Mouse (Mus musculus): ENCODE results near the gene Eral1. TPM values are rescaled to one million over a fixed set of nuclear protein-coding genes. Genes with fewer than 3 reads are reported as not detected.

The Eral1 gene
- polyA plus RNA-seq, 1 experiment from 2014 or later, result 32.4 TPM

DNA sequence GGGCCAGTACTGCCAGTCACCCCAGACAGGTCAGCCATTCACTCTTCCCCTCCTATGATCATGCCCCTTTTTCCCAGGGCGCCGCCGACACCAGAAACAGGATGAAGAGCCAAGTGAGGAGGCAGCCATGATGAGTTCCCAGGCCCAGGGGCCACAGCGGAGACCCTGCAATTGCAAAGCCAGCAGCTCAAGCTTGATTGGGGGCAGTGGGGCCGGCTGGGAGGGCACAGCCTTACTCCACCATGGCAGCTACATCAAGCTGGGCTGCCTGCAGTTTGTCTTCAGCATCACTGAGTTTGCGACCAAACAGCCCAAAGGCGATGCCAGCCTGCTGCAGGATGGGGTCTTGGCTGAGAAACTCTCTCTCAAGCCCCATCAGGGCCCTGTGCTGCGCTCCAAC is 50.9 kb downstream of the Eral1 start:
- ATAC-seq (replicated peaks; ENCODE audit: low FRiP score, low TSS enrichment, low read depth), result no peak
- H3K36me3 ChIP-seq (ENCODE audit: control insufficient read depth, insufficient read depth, low read length), result peaks cover 63% of the 10 kb centered on the region
- no peak overlapping the region for H3K9ac ChIP-seq (ENCODE audit: low read length)
- no peak for DNase-seq (ENCODE audit: low spot score)
- no peaks in the 10 kb centered on the region for H3K9me3 ChIP-seq (ENCODE audit: control insufficient read depth, low read length)
- peaks cover 15% of the 10 kb centered on the region for H3K4me1 ChIP-seq (replicated peaks; ENCODE audit: control insufficient read depth, insufficient read depth, low read length)
- H3K27ac ChIP-seq (ENCODE audit: low read depth), result no peak overlapping the region
- no peak overlapping the region for H3K4me2 ChIP-seq (ENCODE audit: low read length)
- WGBS, result 89% methylated on average over 8 of the region's 8 CpGs
- H3K27me3 ChIP-seq (replicated peaks; ENCODE audit: control insufficient read depth, insufficient read depth, low read length), result no peaks in the 10 kb centered on the region
- no peak overlapping the region for H3K4me3 ChIP-seq (ENCODE audit: low read depth, low read length)

GRCm38 (mm10) chr11:78023607-78024006 is 56.6 kb downstream of the Eral1 start:
- ATAC-seq (replicated peaks; ENCODE audit: low FRiP score, low TSS enrichment, low read depth) (no peak), DNase-seq (ENCODE audit: low spot score) (peak; percentile 63)

More at GRCm38 (mm10) chr11:78023607-78024006, 56.6 kb downstream of the Eral1 start:
- Histone ChIP-seq H3K9ac (ENCODE audit: low read length) (no peak overlapping the region), H3K4me1 (replicated peaks; ENCODE audit: control insufficient read depth, insufficient read depth, low read length) (no peaks in the 10 kb centered on the region), H3K9me3 (ENCODE audit: control insufficient read depth, low read length) (no peaks in the 10 kb centered on the region), H3K36me3 (ENCODE audit: control insufficient read depth, insufficient read depth, low read length) (peaks cover 92% of the 10 kb centered on the region), H3K27me3 (replicated peaks; ENCODE audit: control insufficient read depth, insufficient read depth, low read length) (no peaks in the 10 kb centered on the region), H3K4me2 (ENCODE audit: low read length) (no peak overlapping the region), H3K27ac (ENCODE audit: low read depth) (no peak overlapping the region), H3K4me3 (ENCODE audit: low read depth, low read length) (no peak overlapping the region)
- 84% methylated on average over 8 of the region's 8 CpGs for WGBS

MicroRNAs encoded within 50 kb of the gene (microRNA counts, 519-probe panel; counts per million panel counts)
- microRNA mmu-miR-144 (4,186 counts per million, percentile 65 among the panel's probes with 10 or more counts), microRNA mmu-miR-451 (3,333 counts per million, percentile 42 among the panel's probes with 10 or more counts)

Small RNA genes within 50 kb of the gene (microRNA-seq; reads per million reads assigned to microRNA genes)
- gene Mir144 (29.6 reads per million, percentile 49 among the genes with 10 or more reads in this experiment), gene Mir451a (not detected), gene Mir451b (not detected)

Other genes starting within 250 kb of the Eral1 start
- 8.3 and 9.2 TPM in 2 replicates for gene Pipox, start 186.3 kb downstream of the Eral1 start, polyA plus RNA-seq (2014; fragmentation: Nextera tagmentation; extraction: Ambion mirVana)
- gene Sez6, start 149.6 kb downstream of the Eral1 start, polyA plus RNA-seq (2014; fragmentation: Nextera tagmentation; extraction: Ambion mirVana), result 1.0 and 1.4 TPM in 2 replicates
- gene Phf12, start 97.6 kb downstream of the Eral1 start, polyA plus RNA-seq (2014; fragmentation: Nextera tagmentation; extraction: Ambion mirVana), result 16.5 and 19.6 TPM in 2 replicates
- gene Dhrs13, start 48.1 kb downstream of the Eral1 start, polyA plus RNA-seq (2014; fragmentation: Nextera tagmentation; extraction: Ambion mirVana), result 23.0 and 24.6 TPM in 2 replicates
- gene Flot2, start 42.5 kb downstream of the Eral1 start, polyA plus RNA-seq (2014; fragmentation: Nextera tagmentation; extraction: Ambion mirVana), result 46.9 and 51.6 TPM in 2 replicates
- 13.4 and 17.8 TPM in 2 replicates for gene Fam222b, start 14.3 kb upstream of the Eral1 start, polyA plus RNA-seq (2014; fragmentation: Nextera tagmentation; extraction: Ambion mirVana)
- 61.7 and 65.3 TPM in 2 replicates for gene Traf4, start 85.2 kb upstream of the Eral1 start, polyA plus RNA-seq (2014; fragmentation: Nextera tagmentation; extraction: Ambion mirVana)
- 15.2 and 15.4 TPM in 2 replicates for gene Nek8, start 96.3 kb upstream of the Eral1 start, polyA plus RNA-seq (2014; fragmentation: Nextera tagmentation; extraction: Ambion mirVana)
- gene Tlcd1, start 96.3 kb upstream of the Eral1 start, polyA plus RNA-seq (2014; fragmentation: Nextera tagmentation; extraction: Ambion mirVana), result 37.5 and 38.8 TPM in 2 replicates
- gene Rpl23a, start 103.2 kb upstream of the Eral1 start, polyA plus RNA-seq (2014; fragmentation: Nextera tagmentation; extraction: Ambion mirVana), result 1,790 and 1,870 TPM in 2 replicates
- gene Rab34, start 108.0 kb upstream of the Eral1 start, polyA plus RNA-seq (2014; fragmentation: Nextera tagmentation; extraction: Ambion mirVana), result 121 and 141 TPM in 2 replicates
- gene Proca1, start 113.0 kb upstream of the Eral1 start, polyA plus RNA-seq (2014; fragmentation: Nextera tagmentation; extraction: Ambion mirVana), result 1.4 and 2.1 TPM in 2 replicates
- 77.4 and 86.7 TPM in 2 replicates for gene Sdf2, start 165.4 kb upstream of the Eral1 start, polyA plus RNA-seq (2014; fragmentation: Nextera tagmentation; extraction: Ambion mirVana)
- 26.4 and 28.0 TPM in 2 replicates for gene Supt6, start 165.6 kb upstream of the Eral1 start, polyA plus RNA-seq (2014; fragmentation: Nextera tagmentation; extraction: Ambion mirVana)
- 74.4 and 75.6 TPM in 2 replicates for gene 2610507B11Rik, start 181.4 kb upstream of the Eral1 start, polyA plus RNA-seq (2014; fragmentation: Nextera tagmentation; extraction: Ambion mirVana)
- gene BC030499, start 210.5 kb upstream of the Eral1 start, polyA plus RNA-seq (2014; fragmentation: Nextera tagmentation; extraction: Ambion mirVana), result 0.17 and 0.24 TPM in 2 replicates
- gene Spag5, start 221.1 kb upstream of the Eral1 start, polyA plus RNA-seq (2014; fragmentation: Nextera tagmentation; extraction: Ambion mirVana), result 34.1 and 40.0 TPM in 2 replicates
- gene Aldoc, start 242.6 kb upstream of the Eral1 start, polyA plus RNA-seq (2014; fragmentation: Nextera tagmentation; extraction: Ambion mirVana), result 20.0 and 21.1 TPM in 2 replicates
- gene Pigs, start 248.0 kb upstream of the Eral1 start, polyA plus RNA-seq (2014; fragmentation: Nextera tagmentation; extraction: Ambion mirVana), result 76.2 and 79.1 TPM in 2 replicates

Data from intestine, embryonic 14.5 days (tissue).